Mouse (Mus musculus): ENCODE measurements around the gene Vps26c.

DNA sequence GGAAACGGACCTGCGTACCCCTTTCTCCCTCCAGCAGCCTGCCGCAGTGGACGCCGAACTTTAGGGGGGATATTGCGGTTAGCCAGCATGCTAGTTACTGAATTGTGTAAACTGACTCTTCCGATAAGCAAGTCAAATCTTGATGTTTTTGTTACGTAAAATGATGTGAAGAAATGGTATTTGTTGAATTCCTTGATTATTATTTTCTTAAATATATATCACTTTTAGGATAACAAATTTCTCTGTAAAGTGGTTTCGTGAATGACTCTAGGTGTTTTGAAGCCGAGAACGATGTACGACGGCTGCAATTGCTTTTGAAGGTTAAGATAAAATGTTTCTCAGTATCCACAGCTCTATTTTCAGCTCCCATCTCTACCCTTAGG, 513 bp upstream of the Vps26c start:
- TF ChIP-seq CTCF (IDR thresholded peaks at IDR 0.05; ENCODE audit: borderline replicate concordance, extremely low read depth, insufficient read depth, insufficient read length) (no peak), POLR2A (IDR thresholded peaks at IDR 0.05; ENCODE audit: borderline replicate concordance, extremely low read depth, insufficient read depth, insufficient read length, poor library complexity, severe bottlenecking) (no peak)
